Mouse (Mus musculus): ENCODE data around the gene Alox5ap. TPM values are rescaled to one million over a fixed set of nuclear protein-coding genes. Genes with fewer than 3 reads are reported as not detected.

Gene Alox5ap
- total RNA-seq, 2 experiments from 2014 or later = 9.0 to 10.7 TPM

GRCm38 (mm10) chr5:149257518-149258281 lies 6.9 kb upstream of the Alox5ap start:
- DNase-seq (ENCODE audit: extremely low spot score in 1 of 2, low spot score in 1 of 2) = no peak

- no peak for DNase-seq (ENCODE audit: extremely low spot score in 1 of 2, low spot score in 1 of 2)
These were observed 5.5 kb upstream of the Alox5ap start for GRCm38 (mm10) chr5:149259093-149259492.

- no peak for DNase-seq (ENCODE audit: extremely low spot score in 1 of 2, low spot score in 1 of 2)
These were observed 3.1 kb upstream of the Alox5ap start for GRCm38 (mm10) chr5:149261449-149261848.

- no peak for DNase-seq (ENCODE audit: extremely low spot score in 1 of 2, low spot score in 1 of 2)
These were observed 2.7 kb upstream of the Alox5ap start for GRCm38 (mm10) chr5:149261866-149262265.

GRCm38 (mm10) chr5:149264878-149265279 lies 312 bp downstream of the Alox5ap start:
- DNase-seq (ENCODE audit: extremely low spot score in 1 of 2, low spot score in 1 of 2) = no peak

GRCm38 (mm10) chr5:149266761-149267221 lies 2.2 kb downstream of the Alox5ap start:
- DNase-seq (ENCODE audit: extremely low spot score in 1 of 2, low spot score in 1 of 2) = no peak

GRCm38 (mm10) chr5:149267493-149267892 lies 2.9 kb downstream of the Alox5ap start:
- no peak for DNase-seq (ENCODE audit: extremely low spot score in 1 of 2, low spot score in 1 of 2)

- no peak for DNase-seq (ENCODE audit: extremely low spot score in 1 of 2, low spot score in 1 of 2)
These were observed 6.7 kb downstream of the Alox5ap start for GRCm38 (mm10) chr5:149271291-149271690.

GRCm38 (mm10) chr5:149272535-149272934 lies 8.0 kb downstream of the Alox5ap start:
- no peak for DNase-seq (ENCODE audit: extremely low spot score in 1 of 2, low spot score in 1 of 2)

- no peak for DNase-seq (ENCODE audit: extremely low spot score in 1 of 2, low spot score in 1 of 2)
These were observed 10.0 kb downstream of the Alox5ap start for GRCm38 (mm10) chr5:149274390-149275104.

GRCm38 (mm10) chr5:149275105-149275494 lies 10.5 kb downstream of the Alox5ap start:
- no peak for DNase-seq (ENCODE audit: extremely low spot score in 1 of 2, low spot score in 1 of 2)

GRCm38 (mm10) chr5:149277529-149277928 lies 13.0 kb downstream of the Alox5ap start:
- no peak for DNase-seq (ENCODE audit: extremely low spot score in 1 of 2, low spot score in 1 of 2)

- peak in 1 of 2 experiments; percentile 18 for DNase-seq (ENCODE audit: extremely low spot score in 1 of 2, low spot score in 1 of 2)
These were observed 14.8 kb downstream of the Alox5ap start for GRCm38 (mm10) chr5:149279273-149279844.

- DNase-seq (ENCODE audit: extremely low spot score in 1 of 2, low spot score in 1 of 2) = peak in 1 of 2 experiments; percentile 41
These were observed 18.4 kb downstream of the Alox5ap start for GRCm38 (mm10) chr5:149283009-149283408.

GRCm38 (mm10) chr5:149283821-149284220 lies 19.3 kb downstream of the Alox5ap start:
- DNase-seq (ENCODE audit: extremely low spot score in 1 of 2, low spot score in 1 of 2) = no peak

- DNase-seq (ENCODE audit: extremely low spot score in 1 of 2, low spot score in 1 of 2) = no peak
These were observed 21.5 kb downstream of the Alox5ap start for GRCm38 (mm10) chr5:149286021-149286420.

GRCm38 (mm10) chr5:149287148-149288038 lies 22.8 kb downstream of the Alox5ap start:
- peak; percentile 13 to 23 for DNase-seq (ENCODE audit: extremely low spot score in 1 of 2, low spot score in 1 of 2)

- no peak for DNase-seq (ENCODE audit: extremely low spot score in 1 of 2, low spot score in 1 of 2)
These were observed 26.7 kb downstream of the Alox5ap start for GRCm38 (mm10) chr5:149291266-149291665.

GRCm38 (mm10) chr5:149293071-149293470 lies 28.5 kb downstream of the Alox5ap start:
- DNase-seq (ENCODE audit: extremely low spot score in 1 of 2, low spot score in 1 of 2) = no peak

- DNase-seq (ENCODE audit: extremely low spot score in 1 of 2, low spot score in 1 of 2) = no peak
These were observed 32.2 kb downstream of the Alox5ap start for GRCm38 (mm10) chr5:149296808-149297207.
